Comparison of ENCODE assay signal across 19 mouse cellular contexts in the genomic region with DNA sequence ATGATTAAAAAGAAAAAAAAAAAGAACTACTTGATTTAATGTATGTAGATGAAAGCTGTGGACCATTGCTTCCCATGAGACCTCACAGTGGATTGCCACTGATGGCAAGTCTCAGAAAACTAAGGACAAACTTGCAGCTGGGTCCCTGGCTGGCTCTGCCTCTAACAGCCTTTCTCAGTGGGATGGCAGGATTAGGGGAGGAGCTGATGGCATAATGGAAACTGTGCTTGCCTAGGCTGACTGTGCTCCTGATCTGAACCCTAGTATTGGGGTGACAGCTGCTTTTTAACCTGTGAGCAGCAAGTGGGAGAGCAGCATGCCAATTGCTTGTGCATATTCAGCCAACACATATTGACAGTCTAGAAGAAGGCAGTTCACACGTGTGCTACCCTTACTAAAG.
A peak's percentile ranks its signal among the peaks of the same experiment; 100 is the strongest.
DNase-seq lines count a peak whose midpoint lies in the region; ATAC-seq and TF ChIP-seq lines count a peak whose summit lies in the region.
"Had no signal": no experiment of that assay in that cellular context is flagged by ENCODE, and none has a peak within 500 bp of the region (broad histone marks: within the 10 kb centered on the region; RNA-seq: fewer than 3 reads in every experiment).

No protein-coding gene starts in this region.

- H3K4me2 ChIP-seq in forebrain, embryonic 12.5 days, result no peak overlapping the region
- no peak overlapping the region for H3K4me2 ChIP-seq in forebrain, embryonic 11.5 days (ENCODE audit: low read depth, low read length, severe bottlenecking)
- H3K4me2 ChIP-seq in forebrain, embryonic 16.5 days (ENCODE audit: low read length), result no peak overlapping the region
- no peak overlapping the region for H3K4me2 ChIP-seq in hindbrain, postnatal 0 days (ENCODE audit: low read depth, low read length)
- H3K4me2 ChIP-seq in intestine, embryonic 16.5 days (ENCODE audit: low read depth, low read length), result no peak overlapping the region
- H3K4me2 ChIP-seq: embryonic facial prominence, embryonic 13.5 days; heart, embryonic 12.5 days; liver, embryonic 11.5 days; neural tube, embryonic 12.5 days had no signal

- H3K27me3 ChIP-seq in forebrain, embryonic 12.5 days, result no peaks in the 10 kb centered on the region
- no peaks in the 10 kb centered on the region for H3K27me3 ChIP-seq in forebrain, embryonic 11.5 days (ENCODE audit: control insufficient read depth, insufficient read depth, low read length)
- H3K27me3 ChIP-seq in forebrain, embryonic 16.5 days (replicated peaks; ENCODE audit: control insufficient read depth, insufficient read depth, low read length), result no peaks in the 10 kb centered on the region
- H3K27me3 ChIP-seq in hindbrain, postnatal 0 days (ENCODE audit: insufficient read depth, low read length), result no peaks in the 10 kb centered on the region
- H3K27me3 ChIP-seq in intestine, embryonic 16.5 days (replicated peaks; ENCODE audit: control insufficient read depth, insufficient read depth, low read length), result no peaks in the 10 kb centered on the region
- H3K27me3 ChIP-seq: embryonic facial prominence, embryonic 13.5 days; heart, embryonic 12.5 days; megakaryocyte, embryonic 14.5 days; neural tube, embryonic 12.5 days had no signal

- DNase-seq in forebrain, embryonic 11.5 days (ENCODE audit: low spot score), result no peak
- peak; percentile 15 for DNase-seq in 3T3-L1 (ENCODE audit: low read depth, low spot score)
- peak; percentile 65 for DNase-seq in hindbrain, postnatal 0 days (ENCODE audit: low spot score)
- no peak for DNase-seq in heart, postnatal 36 days
- DNase-seq in B cell, adult 2 months, result no peak
- DNase-seq: adrenal gland, postnatal 14 days; cerebellum, postnatal 25 days; gastrocnemius, postnatal 10 days; kidney, adult 8-10 months; kidney, postnatal 36 days; thymus, adult 2 months had no signal

- WGBS in forebrain, embryonic 12.5 days, result 32% methylated on average over 1 of the region's 1 CpGs
- WGBS in forebrain, embryonic 11.5 days, result 35% methylated on average over 1 of the region's 1 CpGs
- WGBS in forebrain, embryonic 16.5 days, result 11% methylated on average over 1 of the region's 1 CpGs
- 24% methylated on average over 1 of the region's 1 CpGs for WGBS in hindbrain, postnatal 0 days
- 33% methylated on average over 1 of the region's 1 CpGs for WGBS in intestine, embryonic 16.5 days

- no peak overlapping the region for H3K9ac ChIP-seq in forebrain, embryonic 12.5 days
- H3K9ac ChIP-seq in forebrain, embryonic 11.5 days (ENCODE audit: low read length), result no peak overlapping the region
- no peak overlapping the region for H3K9ac ChIP-seq in forebrain, embryonic 16.5 days (replicated peaks; ENCODE audit: low read depth, low read length)
- H3K9ac ChIP-seq in hindbrain, postnatal 0 days (replicated peaks; ENCODE audit: low read length), result no peak overlapping the region
- no peak overlapping the region for H3K9ac ChIP-seq in intestine, embryonic 16.5 days (ENCODE audit: low read depth, low read length)
- H3K9ac ChIP-seq: embryonic facial prominence, embryonic 13.5 days; heart, embryonic 12.5 days; neural tube, embryonic 12.5 days had no signal

- no peaks in the 10 kb centered on the region for H3K36me3 ChIP-seq in forebrain, embryonic 12.5 days (replicated peaks)
- H3K36me3 ChIP-seq in forebrain, embryonic 11.5 days (ENCODE audit: control insufficient read depth, insufficient read depth, low read length), result no peaks in the 10 kb centered on the region
- no peaks in the 10 kb centered on the region for H3K36me3 ChIP-seq in forebrain, embryonic 16.5 days (ENCODE audit: control insufficient read depth, insufficient read depth)
- no peaks in the 10 kb centered on the region for H3K36me3 ChIP-seq in hindbrain, postnatal 0 days (ENCODE audit: insufficient read depth, low read length)
- H3K36me3 ChIP-seq in intestine, embryonic 16.5 days (ENCODE audit: control insufficient read depth, insufficient read depth, low read length), result no peaks in the 10 kb centered on the region
- H3K36me3 ChIP-seq: embryonic facial prominence, embryonic 13.5 days; heart, embryonic 12.5 days; neural tube, embryonic 12.5 days had no signal

- no peak overlapping the region for H3K4me3 ChIP-seq in forebrain, embryonic 12.5 days (replicated peaks)
- H3K4me3 ChIP-seq in forebrain, embryonic 11.5 days (ENCODE audit: low read depth, low read length), result no peak overlapping the region
- H3K4me3 ChIP-seq in forebrain, embryonic 16.5 days (replicated peaks; ENCODE audit: low read length), result no peak overlapping the region
- H3K4me3 ChIP-seq in hindbrain, postnatal 0 days (ENCODE audit: low read length), result no peak overlapping the region
- no peak overlapping the region for H3K4me3 ChIP-seq in intestine, embryonic 16.5 days (ENCODE audit: low read length)
- H3K4me3 ChIP-seq: embryonic facial prominence, embryonic 13.5 days; heart, embryonic 12.5 days; megakaryocyte, embryonic 14.5 days; neural tube, embryonic 12.5 days had no signal

- TF ChIP-seq CTCF in hindbrain, postnatal 0 days (IDR thresholded peaks at IDR 0.05; ENCODE audit: low read depth), result no peak

- H3K9me3 ChIP-seq in forebrain, embryonic 12.5 days, result no peaks in the 10 kb centered on the region
- H3K9me3 ChIP-seq in forebrain, embryonic 11.5 days (ENCODE audit: control insufficient read depth, low read length), result no peaks in the 10 kb centered on the region
- no peaks in the 10 kb centered on the region for H3K9me3 ChIP-seq in forebrain, embryonic 16.5 days (ENCODE audit: control insufficient read depth, low read length)
- H3K9me3 ChIP-seq in hindbrain, postnatal 0 days (ENCODE audit: low read length), result no peaks in the 10 kb centered on the region
- H3K9me3 ChIP-seq in intestine, embryonic 16.5 days (ENCODE audit: control insufficient read depth, low read length), result no peaks in the 10 kb centered on the region
- H3K9me3 ChIP-seq: embryonic facial prominence, embryonic 13.5 days; heart, embryonic 12.5 days; megakaryocyte, embryonic 14.5 days; neural tube, embryonic 12.5 days had no signal

- peak; percentile 63; the same call in 1 of the 2 replicates for ATAC-seq in forebrain, embryonic 12.5 days (ENCODE audit: low FRiP score)
- no peak for ATAC-seq in forebrain, embryonic 11.5 days (replicated peaks; ENCODE audit: low FRiP score)
- ATAC-seq in forebrain, embryonic 16.5 days, result peak; percentile 69
- peak; percentile 84 for ATAC-seq in hindbrain, postnatal 0 days
- no peak for ATAC-seq in intestine, embryonic 16.5 days

- H3K4me1 ChIP-seq in forebrain, embryonic 12.5 days, result no peaks in the 10 kb centered on the region
- no peaks in the 10 kb centered on the region for H3K4me1 ChIP-seq in forebrain, embryonic 11.5 days (replicated peaks; ENCODE audit: control insufficient read depth, insufficient read depth, low read length)
- H3K4me1 ChIP-seq in forebrain, embryonic 16.5 days (replicated peaks; ENCODE audit: control insufficient read depth, insufficient read depth, low read length), result 0 out of 2 replicates have a peak, but pooled peaks cover 2% of the 10 kb centered on the region
- peaks cover 4% of the 10 kb centered on the region; the same call in 1 of the 2 replicates for H3K4me1 ChIP-seq in hindbrain, postnatal 0 days (ENCODE audit: insufficient read depth, low read length)
- H3K4me1 ChIP-seq in intestine, embryonic 16.5 days (ENCODE audit: control insufficient read depth, insufficient read depth, low read length), result no peaks in the 10 kb centered on the region
- H3K4me1 ChIP-seq: embryonic facial prominence, embryonic 13.5 days; heart, embryonic 12.5 days; megakaryocyte, embryonic 14.5 days; neural tube, embryonic 12.5 days had no signal

- intact Hi-C loops in heart, postnatal 36 days (cut with DNase I), result no loop called here

- H3K27ac ChIP-seq in forebrain, embryonic 12.5 days, result no peak overlapping the region
- no peak overlapping the region for H3K27ac ChIP-seq in forebrain, embryonic 11.5 days (ENCODE audit: low read depth, low read length)
- H3K27ac ChIP-seq in forebrain, embryonic 16.5 days (ENCODE audit: low read length), result no peak overlapping the region
- no peak overlapping the region for H3K27ac ChIP-seq in hindbrain, postnatal 0 days
- H3K27ac ChIP-seq in intestine, embryonic 16.5 days (ENCODE audit: low read length), result no peak overlapping the region
- H3K27ac ChIP-seq: embryonic facial prominence, embryonic 13.5 days; neural tube, embryonic 12.5 days had no signal

Comparison
In these comparisons a context has a peak if more than half of its experiments do, and no peak if none do; other contexts are left out.
1. ATAC-seq: peak in forebrain, embryonic 12.5 days (single experiment), forebrain, embryonic 16.5 days (single experiment) and hindbrain, postnatal 0 days (single experiment); none in forebrain, embryonic 11.5 days (single experiment) and intestine, embryonic 16.5 days (single experiment).
2. DNase-seq: peak in 3T3-L1 (single experiment) and hindbrain, postnatal 0 days (single experiment); none in forebrain, embryonic 11.5 days (single experiment), heart, postnatal 36 days (0 of 2) and B cell, adult 2 months (0 of 2).